Mouse (Mus musculus) midbrain, embryonic 15.5 days (tissue): Measurements from ENCODE around the gene Plekhh2. TPM values are rescaled to one million over a fixed set of nuclear protein-coding genes. Genes with fewer than 3 reads are reported as not detected.

Experiments used
- ATAC-seq: fragments of 200-750 bp; cut with Nextera tagmentation; replicated peaks from 2 replicates; pipeline ENCODE4 v1.8.0; 2017; ENCODE audit warnings: moderate TSS enrichment
- H3K27ac ChIP-seq: fragments of 300-500 bp; sonication (generic); 2 replicates; pipeline ENCODE4 v1.5.1; 2015; ENCODE audit warnings: mild to moderate bottlenecking, inconsistent platforms
- H3K27me3 ChIP-seq: fragments of 300-500 bp; sonication (generic); replicated peaks from 2 replicates; pipeline ENCODE4 v1.6.1; 2015; ENCODE audit warnings: inconsistent platforms
- H3K36me3 ChIP-seq: fragments of 300-500 bp; sonication (generic); replicated peaks from 2 replicates; pipeline ENCODE4 v1.6.1; 2015; ENCODE audit warnings: inconsistent platforms
- H3K4me1 ChIP-seq: fragments of 300-500 bp; sonication (generic); 2 replicates; pipeline ENCODE4 v1.6.1; 2015; ENCODE audit warnings: inconsistent platforms
- H3K4me2 ChIP-seq: fragments of 300-500 bp; sonication (generic); 2 replicates; pipeline ENCODE4 v1.6.1; 2015; ENCODE audit warnings: inconsistent platforms, mild to moderate bottlenecking, moderate library complexity
- H3K4me3 ChIP-seq: fragments of 300-500 bp; sonication (generic); 2 replicates; pipeline ENCODE4 v1.5.1; 2015; ENCODE audit warnings: mild to moderate bottlenecking, inconsistent platforms
- H3K9ac ChIP-seq: fragments of 300-500 bp; sonication (generic); 2 replicates; pipeline ENCODE4 v1.6.1; 2015; ENCODE audit warnings: mild to moderate bottlenecking, inconsistent platforms
- H3K9me3 ChIP-seq: fragments of 300-500 bp; sonication (generic); 2 replicates; pipeline ENCODE4 v1.6.1; 2016; ENCODE audit warnings: inconsistent platforms
- WGBS: fragments of 180-500 bp; shearing (Covaris S2); methylation state at CpG from one replicate; pipeline ENCODE4 v1.1.7; 2015; ENCODE audit warnings: mixed read lengths; 5-methylcytosine and 5-hydroxymethylcytosine counted together
- polyA plus RNA-seq: library from polyadenylated mRNA; unstranded; fragments of >200 nt; fragmentation: Nextera tagmentation; extraction: Ambion mirVana; gene quantifications from 2 replicates; pipeline ENCODE4 v1.2.1, GENCODE M21; 2015

The Plekhh2 gene
- polyA plus RNA-seq, 1 experiment from 2014 or later: 2.2 TPM

DNA sequence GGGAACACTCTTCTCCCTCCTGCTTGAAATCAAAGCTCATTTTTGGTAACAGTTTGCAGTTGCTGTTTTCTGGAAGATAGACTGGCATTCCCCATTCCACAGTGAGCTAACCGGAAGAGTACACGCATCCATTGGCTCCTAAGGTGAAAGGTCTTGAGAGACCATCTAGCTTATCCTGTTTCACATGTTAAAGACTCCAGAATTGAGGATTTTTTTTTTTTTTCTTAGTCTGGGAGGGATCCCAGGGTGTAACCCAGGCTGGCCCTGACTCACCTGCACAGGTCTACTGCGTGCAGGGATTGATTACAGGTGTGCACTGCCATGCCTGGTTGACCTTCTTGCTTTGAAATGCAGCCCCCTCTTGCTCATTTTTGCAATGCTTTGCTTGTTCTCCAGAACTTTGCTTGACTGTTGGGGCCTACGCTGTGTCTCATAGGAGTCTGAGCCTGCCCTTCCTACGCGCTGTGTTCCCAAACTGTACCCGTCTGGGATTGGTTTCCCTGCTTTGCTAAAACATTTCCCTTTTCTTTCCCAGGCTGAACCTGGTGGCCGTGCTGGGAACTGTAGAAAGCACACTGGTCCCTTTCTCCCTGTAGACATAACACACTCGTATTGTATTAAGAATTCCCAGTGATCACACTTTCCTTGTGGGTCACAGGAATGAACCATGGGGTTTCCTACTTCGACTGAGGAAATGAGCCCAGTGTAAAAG, 92.2 kb downstream of the Plekhh2 start:
- no peak overlapping the region for H3K27ac ChIP-seq
- H3K36me3 ChIP-seq: no peaks in the 10 kb centered on the region
- H3K4me1 ChIP-seq: no peaks in the 10 kb centered on the region
- H3K4me2 ChIP-seq: no peak overlapping the region
- H3K4me3 ChIP-seq: no peak overlapping the region
- no peaks in the 10 kb centered on the region for H3K27me3 ChIP-seq
- H3K9ac ChIP-seq: no peak overlapping the region
- WGBS: 87% methylated on average over 10 of the region's 10 CpGs
- ATAC-seq: no peak
- H3K9me3 ChIP-seq: no peaks in the 10 kb centered on the region

DNA sequence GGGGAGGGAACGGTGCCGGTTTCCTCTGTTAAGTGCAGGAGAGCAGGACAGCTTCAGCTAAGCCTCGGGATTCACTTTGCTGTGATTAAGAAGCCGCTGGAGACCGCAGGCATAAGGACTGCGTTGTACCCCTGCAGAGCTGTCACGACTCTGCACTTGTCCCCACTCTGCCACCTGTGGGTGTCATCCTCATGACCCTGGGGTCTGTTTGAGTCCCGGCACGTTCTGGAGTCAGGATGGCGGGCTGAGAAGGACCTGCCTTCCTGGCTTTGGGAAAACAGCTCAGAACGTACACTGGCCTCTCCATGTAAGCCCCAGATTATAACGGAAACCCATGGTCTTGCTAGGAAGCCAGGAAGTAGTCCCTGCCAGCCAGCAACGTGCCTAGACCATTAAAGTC, 95.3 kb downstream of the Plekhh2 start:
- no peak overlapping the region for H3K4me3 ChIP-seq
- no peaks in the 10 kb centered on the region for H3K4me1 ChIP-seq
- H3K27me3 ChIP-seq: no peaks in the 10 kb centered on the region
- no peak overlapping the region for H3K27ac ChIP-seq
- H3K9me3 ChIP-seq: no peaks in the 10 kb centered on the region
- H3K9ac ChIP-seq: no peak overlapping the region
- no peak for ATAC-seq
- WGBS: 52% methylated on average over 13 of the region's 13 CpGs
- no peak overlapping the region for H3K4me2 ChIP-seq
- H3K36me3 ChIP-seq: no peaks in the 10 kb centered on the region

GRCm38 (mm10) chr17:84607617-84608016, 95.9 kb downstream of the Plekhh2 start:
- 61% methylated on average over 5 of the region's 5 CpGs for WGBS
- ATAC-seq: no peak
- no peak overlapping the region for H3K9ac ChIP-seq

GRCm38 (mm10) chr17:84608606-84609005, 96.9 kb downstream of the Plekhh2 start:
- no peaks in the 10 kb centered on the region for H3K36me3 ChIP-seq
- WGBS: 81% methylated on average over 4 of the region's 4 CpGs
- H3K27ac ChIP-seq: no peak overlapping the region
- no peaks in the 10 kb centered on the region for H3K27me3 ChIP-seq
- no peak for ATAC-seq
- H3K4me1 ChIP-seq: no peaks in the 10 kb centered on the region
- H3K4me3 ChIP-seq: no peak overlapping the region
- H3K9ac ChIP-seq: no peak overlapping the region
- H3K4me2 ChIP-seq: no peak overlapping the region
- no peaks in the 10 kb centered on the region for H3K9me3 ChIP-seq

More at GRCm38 (mm10) chr17:84607617-84608016, 95.9 kb downstream of the Plekhh2 start:
- H3K9me3 ChIP-seq: no peaks in the 10 kb centered on the region
- H3K27me3 ChIP-seq: no peaks in the 10 kb centered on the region
- no peak overlapping the region for H3K27ac ChIP-seq
- H3K4me1 ChIP-seq: no peaks in the 10 kb centered on the region
- no peaks in the 10 kb centered on the region for H3K36me3 ChIP-seq
- no peak overlapping the region for H3K4me2 ChIP-seq
- no peak overlapping the region for H3K4me3 ChIP-seq

- Histone ChIP-seq H3K4me1 (no peaks in the 10 kb centered on the region), H3K27me3 (no peaks in the 10 kb centered on the region), H3K27ac (no peak overlapping the region), H3K9ac (no peak overlapping the region), H3K4me3 (no peak overlapping the region), H3K9me3 (no peaks in the 10 kb centered on the region), H3K4me2 (no peak overlapping the region), H3K36me3 (no peaks in the 10 kb centered on the region)
- WGBS: 91% methylated on average over 9 of the region's 9 CpGs
- no peak for ATAC-seq
Observed at GRCm38 (mm10) chr17:84611500-84611899, 99.8 kb downstream of the Plekhh2 start.

DNA sequence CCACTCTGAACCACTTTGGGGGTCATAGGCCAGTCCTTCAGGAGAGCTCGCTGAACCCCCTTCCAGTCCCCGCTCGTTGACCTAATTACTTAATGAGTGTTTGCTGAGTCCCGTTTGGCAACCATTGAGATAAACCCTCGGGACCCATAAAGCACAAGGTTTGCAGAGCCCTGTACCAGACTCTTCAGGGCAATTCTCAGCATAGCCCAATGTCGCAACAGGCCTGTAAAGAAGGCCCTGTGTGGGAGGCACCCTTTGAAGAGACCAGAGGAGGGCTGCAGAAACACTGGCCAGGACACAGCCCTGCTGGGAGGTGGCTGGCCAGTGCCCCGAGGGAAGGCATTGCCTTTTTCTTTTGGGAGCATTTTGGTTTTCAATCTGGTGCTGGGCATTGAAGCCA, 100.3 kb downstream of the Plekhh2 start:
- Histone ChIP-seq H3K4me3 (no peak overlapping the region), H3K36me3 (no peaks in the 10 kb centered on the region), H3K27ac (no peak overlapping the region), H3K4me2 (no peak overlapping the region), H3K9me3 (no peaks in the 10 kb centered on the region), H3K4me1 (no peaks in the 10 kb centered on the region), H3K27me3 (no peaks in the 10 kb centered on the region), H3K9ac (no peak overlapping the region)
- no peak for ATAC-seq
- WGBS: 83% methylated on average over 7 of the region's 7 CpGs

DNA sequence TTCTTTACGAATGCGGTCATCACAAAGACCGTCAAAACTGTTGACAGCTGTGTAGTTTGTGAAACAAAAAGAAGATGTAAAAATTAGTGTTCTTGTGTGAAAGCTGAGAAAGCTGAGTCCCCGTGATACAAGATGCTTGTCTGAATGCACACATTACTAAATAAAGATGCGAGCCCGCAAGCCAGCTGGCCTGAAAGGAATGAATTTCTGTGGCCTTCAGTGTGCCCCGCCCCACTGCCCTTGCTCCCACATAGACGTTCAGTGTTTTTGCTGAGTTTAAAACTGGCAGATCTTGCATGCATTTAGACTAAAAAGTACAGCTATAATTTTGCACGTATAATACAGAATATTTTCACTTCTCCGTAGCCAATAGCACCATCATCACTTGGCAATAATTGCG, 104.1 kb downstream of the Plekhh2 start:
- Histone ChIP-seq H3K9ac (no peak overlapping the region), H3K9me3 (no peaks in the 10 kb centered on the region), H3K36me3 (no peaks in the 10 kb centered on the region), H3K4me1 (no peaks in the 10 kb centered on the region), H3K27ac (no peak overlapping the region), H3K4me3 (no peak overlapping the region), H3K4me2 (no peak overlapping the region), H3K27me3 (no peaks in the 10 kb centered on the region)
- 85% methylated on average over 11 of the region's 11 CpGs for WGBS
- no peak for ATAC-seq

DNA sequence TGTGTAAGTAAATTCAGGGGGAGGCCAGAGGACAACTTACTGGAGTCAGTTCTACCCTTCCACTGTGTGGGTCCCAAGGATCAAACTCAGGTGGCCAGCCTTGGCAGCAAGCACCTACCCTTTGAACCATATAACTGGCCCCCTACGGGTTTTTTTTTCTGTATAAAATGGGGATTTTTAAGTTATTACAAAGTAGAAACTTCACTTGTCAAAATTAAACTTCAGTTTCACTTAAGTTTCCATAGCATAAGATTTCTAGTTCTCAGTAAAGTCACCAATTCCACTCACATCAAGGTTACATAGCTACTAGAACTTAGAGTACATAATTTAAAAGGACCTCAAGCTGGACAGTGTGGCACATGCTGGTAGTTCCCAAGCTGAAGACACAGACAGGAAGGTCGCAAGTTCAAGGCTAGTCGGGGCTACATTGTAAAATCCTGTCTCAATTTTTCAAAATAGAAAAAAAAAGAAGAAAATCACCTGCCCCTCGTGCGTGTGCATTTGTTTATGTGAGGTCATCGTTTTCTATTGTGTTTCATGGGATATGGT, 104.9 kb downstream of the Plekhh2 start:
- ATAC-seq: no peak
- no peaks in the 10 kb centered on the region for H3K4me1 ChIP-seq
- H3K27me3 ChIP-seq: no peaks in the 10 kb centered on the region
- H3K4me2 ChIP-seq: no peak overlapping the region
- H3K4me3 ChIP-seq: no peak overlapping the region
- H3K9me3 ChIP-seq: no peaks in the 10 kb centered on the region
- H3K27ac ChIP-seq: no peak overlapping the region
- 91% methylated on average over 6 of the region's 6 CpGs for WGBS
- H3K9ac ChIP-seq: no peak overlapping the region
- no peaks in the 10 kb centered on the region for H3K36me3 ChIP-seq

DNA sequence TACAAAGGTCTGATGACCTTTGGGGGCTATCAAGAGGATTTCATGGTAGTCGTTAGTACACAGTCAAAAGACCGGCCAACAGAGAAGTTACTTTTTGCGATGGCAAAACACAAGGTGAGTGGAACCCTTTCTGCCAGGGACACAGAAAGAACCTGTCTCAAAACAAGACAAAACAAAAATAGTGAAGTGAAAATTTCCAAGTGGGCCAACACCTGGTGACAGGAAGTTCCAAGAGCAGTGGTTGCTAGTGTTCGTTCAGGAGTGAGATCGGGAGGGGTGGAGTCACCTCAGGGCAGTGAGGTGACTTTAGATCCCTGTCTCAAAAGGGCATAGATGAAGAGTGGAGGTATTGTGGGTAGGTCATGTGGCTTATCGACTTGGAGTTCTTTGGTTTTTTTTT, 106.3 kb downstream of the Plekhh2 start:
- H3K27me3 ChIP-seq: no peaks in the 10 kb centered on the region
- no peak for ATAC-seq
- 94% methylated on average over 6 of the region's 6 CpGs for WGBS
- no peaks in the 10 kb centered on the region for H3K9me3 ChIP-seq
- no peak overlapping the region for H3K4me2 ChIP-seq
- no peaks in the 10 kb centered on the region for H3K4me1 ChIP-seq
- no peak overlapping the region for H3K4me3 ChIP-seq
- H3K9ac ChIP-seq: no peak overlapping the region
- no peak overlapping the region for H3K27ac ChIP-seq
- H3K36me3 ChIP-seq: no peaks in the 10 kb centered on the region

- Histone ChIP-seq H3K9me3 (no peaks in the 10 kb centered on the region), H3K27me3 (no peaks in the 10 kb centered on the region), H3K9ac (no peak overlapping the region), H3K27ac (no peak overlapping the region), H3K36me3 (no peaks in the 10 kb centered on the region), H3K4me1 (no peaks in the 10 kb centered on the region), H3K4me3 (no peak overlapping the region), H3K4me2 (no peak overlapping the region)
- WGBS: 85% methylated on average over 7 of the region's 7 CpGs
- no peak for ATAC-seq
Observed at GRCm38 (mm10) chr17:84619112-84619511, 107.4 kb downstream of the Plekhh2 start.

DNA sequence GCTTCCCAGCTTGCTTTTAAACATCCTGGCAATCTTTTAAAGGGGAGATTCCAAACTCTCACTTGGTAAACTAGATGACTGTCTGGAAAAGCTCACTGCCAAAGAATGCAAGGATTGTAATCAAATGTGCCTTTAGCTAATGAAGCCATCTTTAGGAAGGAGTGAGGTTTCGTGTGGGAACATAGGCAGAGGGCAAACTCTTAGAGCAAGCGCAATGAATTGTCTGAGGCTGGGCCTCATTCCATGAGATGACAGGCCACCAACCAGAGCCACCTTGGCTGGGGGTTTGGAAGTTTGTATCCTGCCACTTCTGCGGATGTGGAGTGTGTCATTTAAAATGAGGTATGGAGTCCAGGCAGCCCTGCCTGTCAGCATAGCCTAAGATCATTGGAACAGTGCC, 108.4 kb downstream of the Plekhh2 start:
- no peaks in the 10 kb centered on the region for H3K36me3 ChIP-seq
- no peaks in the 10 kb centered on the region for H3K9me3 ChIP-seq
- no peak overlapping the region for H3K4me3 ChIP-seq
- H3K27ac ChIP-seq: no peak overlapping the region
- ATAC-seq: no peak
- no peaks in the 10 kb centered on the region for H3K27me3 ChIP-seq
- H3K4me1 ChIP-seq: no peaks in the 10 kb centered on the region
- no peak overlapping the region for H3K9ac ChIP-seq
- H3K4me2 ChIP-seq: no peak overlapping the region
- 83% methylated on average over 3 of the region's 3 CpGs for WGBS

DNA sequence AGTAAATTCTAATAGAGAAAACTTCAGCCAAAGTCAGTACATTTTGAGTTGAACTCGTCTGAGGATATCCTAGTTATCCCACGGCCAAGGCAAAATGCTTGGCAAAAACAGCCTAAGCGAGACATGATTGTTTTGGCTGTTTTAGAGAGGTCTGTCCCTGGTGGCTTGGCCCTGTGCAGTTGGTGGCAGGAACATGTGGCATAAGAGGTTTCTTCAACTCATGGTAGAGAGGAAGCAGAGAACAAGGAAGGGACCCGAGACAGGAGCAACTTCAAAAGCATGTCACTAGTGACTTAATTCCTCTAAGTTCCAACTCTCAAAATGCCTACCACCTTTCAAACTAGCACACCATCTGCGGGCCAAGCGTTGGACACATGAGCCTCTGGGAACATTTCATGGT, 108.9 kb downstream of the Plekhh2 start:
- no peak for ATAC-seq
- 85% methylated on average over 6 of the region's 6 CpGs for WGBS

DNA sequence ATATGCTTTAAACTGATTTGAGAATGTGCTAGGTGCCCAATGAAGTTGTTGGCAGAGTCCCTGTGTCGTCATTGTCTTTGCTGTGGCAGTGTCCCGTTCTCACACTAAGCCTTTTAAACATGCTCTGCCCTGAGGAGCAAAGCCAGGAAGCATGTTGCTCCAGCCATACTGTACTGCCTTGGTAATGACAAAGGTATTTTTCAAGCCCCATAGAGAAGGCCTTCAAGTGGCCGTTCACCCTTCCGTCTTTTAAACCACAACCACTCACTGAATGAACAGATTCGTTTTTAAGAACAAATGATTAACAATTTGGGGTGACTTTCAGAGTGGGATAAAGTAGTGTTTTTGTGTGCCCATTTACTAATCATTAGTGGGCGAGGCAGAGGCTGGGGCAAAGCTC, 109.5 kb downstream of the Plekhh2 start:
- WGBS: 77% methylated on average over 6 of the region's 6 CpGs
- ATAC-seq: no peak
- H3K4me3 ChIP-seq: no peak overlapping the region

More for the DNA sequence above, 108.9 kb downstream of the Plekhh2 start:
- H3K4me2 ChIP-seq: no peak overlapping the region
- H3K27ac ChIP-seq: no peak overlapping the region
- H3K9me3 ChIP-seq: no peaks in the 10 kb centered on the region
- H3K36me3 ChIP-seq: no peaks in the 10 kb centered on the region
- H3K4me1 ChIP-seq: no peaks in the 10 kb centered on the region
- H3K27me3 ChIP-seq: no peaks in the 10 kb centered on the region
- no peak overlapping the region for H3K4me3 ChIP-seq
- H3K9ac ChIP-seq: no peak overlapping the region

More for the DNA sequence above, 109.5 kb downstream of the Plekhh2 start:
- no peak overlapping the region for H3K9ac ChIP-seq
- no peaks in the 10 kb centered on the region for H3K4me1 ChIP-seq
- H3K27me3 ChIP-seq: no peaks in the 10 kb centered on the region
- H3K36me3 ChIP-seq: no peaks in the 10 kb centered on the region
- H3K4me2 ChIP-seq: no peak overlapping the region
- H3K27ac ChIP-seq: no peak overlapping the region
- H3K9me3 ChIP-seq: no peaks in the 10 kb centered on the region
